Mouse (Mus musculus) ES-E14 (cell line): ENCODE measurements around the gene Kirrel. TPM values are rescaled to one million over a fixed set of nuclear protein-coding genes. Genes with fewer than 3 reads are reported as not detected.
A peak's percentile ranks its signal among the peaks of the same experiment; 100 is the strongest.

ENCODE experiments used
- DNase-seq: peaks from one replicate; pipeline ENCODE4 v3.0.0-alpha.2; 2013; ENCODE audit warnings: low read depth, low spot score
- H3K27ac ChIP-seq: 2 replicates; pipeline ENCODE4 v1.5.1; 2012; ENCODE audit warnings: low read depth, mild to moderate bottlenecking, low read length, moderate library complexity, mixed read lengths; ENCODE audit not compliant: poor library complexity, insufficient read depth, severe bottlenecking
- H3K36me3 ChIP-seq: 2 replicates; pipeline ENCODE4 v1.6.1; 2012; ENCODE audit warnings: mild to moderate bottlenecking, low read length, moderate library complexity, mixed read lengths; ENCODE audit not compliant: control insufficient read depth, poor library complexity, insufficient read depth, severe bottlenecking
- H3K4me1 ChIP-seq, 2 experiments: fragments of 150-350 bp in 1 of 2; sonication (generic) in 1 of 2; 2 replicates each; pipeline ENCODE4 v1.6.1; 2012; ENCODE audit warnings: low read length in 2 of 2, mild to moderate bottlenecking in 1 of 2, mixed read lengths in 1 of 2; ENCODE audit not compliant: control insufficient read depth in 2 of 2, insufficient read depth in 2 of 2, poor library complexity in 1 of 2
- H3K4me3 ChIP-seq, 2 experiments: fragments of 150-350 bp in 1 of 2; sonication (generic) in 1 of 2; 2 replicates each; pipeline ENCODE4 v1.5.1; 2012; ENCODE audit warnings: low read length in 2 of 2, low read depth in 1 of 2, mild to moderate bottlenecking in 1 of 2, mixed read lengths in 1 of 2; ENCODE audit not compliant: insufficient read depth in 1 of 2, poor library complexity in 1 of 2, severe bottlenecking in 1 of 2
- H3K9ac ChIP-seq: 2 replicates; pipeline ENCODE4 v1.6.1; 2012; ENCODE audit warnings: low read depth, mild to moderate bottlenecking, low read length, mixed read lengths; ENCODE audit not compliant: poor library complexity, insufficient read depth, severe bottlenecking
- H3K9me3 ChIP-seq: fragments of 150-350 bp; sonication (generic); 2 replicates; pipeline ENCODE4 v1.6.1; 2012; ENCODE audit warnings: low read depth, mild to moderate bottlenecking, low read length; ENCODE audit not compliant: control insufficient read depth, insufficient read depth
- CHD2 ChIP-seq: IDR thresholded peaks from 2 replicates; pipeline ENCODE4 v1.6.1; 2014; ENCODE audit warnings: mild to moderate bottlenecking, low read depth, low read length, inconsistent platforms
- HCFC1 ChIP-seq: IDR thresholded peaks from 2 replicates; pipeline ENCODE4 v1.6.1; 2012; ENCODE audit warnings: low read length, inconsistent platforms, borderline replicate concordance; ENCODE audit not compliant: insufficient read depth
- MAFK ChIP-seq: IDR thresholded peaks from 2 replicates; pipeline ENCODE4 v1.6.1; 2014; ENCODE audit warnings: mild to moderate bottlenecking, low read depth, low read length, inconsistent platforms; ENCODE audit not compliant: insufficient read depth
- ZC3H11A ChIP-seq: IDR thresholded peaks from 2 replicates; pipeline ENCODE4 v1.6.1; 2012; ENCODE audit warnings: low read depth, mild to moderate bottlenecking, inconsistent platforms, low read length, borderline replicate concordance
- ZNF384 ChIP-seq: IDR thresholded peaks from 2 replicates; pipeline ENCODE4 v1.6.1; 2012; ENCODE audit warnings: low read depth, low read length, inconsistent platforms
- in situ Hi-C, 2 experiments: fragments of 600-800 bp; cut with MboI; formaldehyde crosslinking; loops; one replicate each; pipeline ENCODE4 v1.15.1; 2025; ENCODE audit warnings: low sequenced_read_pairs in 2 of 2, inconsistent platforms in 1 of 2; ENCODE audit not compliant: unreplicated experiment in 2 of 2
- total RNA-seq: library from RNA; depleted of rRNA; stranded (reverse); fragments of 300-350 nt; gene quantifications from 2 replicates; pipeline ENCODE4 v1.2.3, GENCODE M21; 2012

Gene Kirrel
- total RNA-seq, 1 experiment, result 35.5 TPM

DNA sequence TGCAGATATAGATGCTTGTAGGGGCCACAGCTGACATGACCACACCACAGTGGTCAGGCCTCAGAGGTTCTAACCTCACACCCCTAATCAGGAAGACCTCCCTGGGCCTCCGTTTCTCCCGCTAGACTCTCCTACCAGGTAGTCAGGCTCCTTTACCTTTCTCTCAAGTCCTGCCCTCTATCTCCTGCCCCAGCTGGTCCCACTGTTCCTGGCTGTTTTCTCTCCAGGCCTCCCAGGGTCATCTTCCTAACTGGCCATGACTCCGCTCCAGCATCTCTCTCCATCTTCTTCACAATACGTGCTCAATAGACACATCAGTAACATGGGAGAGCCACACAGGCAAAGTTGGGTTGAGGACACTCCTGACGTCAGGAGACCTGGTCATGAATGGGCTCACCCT, 12.9 kb downstream of the Kirrel start:
- in situ Hi-C loops, result no loop called here
- H3K36me3 ChIP-seq, result no peaks in the 10 kb centered on the region; the same call in 1 of the 2 replicates
- peaks cover 9 to 31% of the 10 kb centered on the region in 2 experiments; a peak in 3 of 4 replicates for H3K4me1 ChIP-seq
- no peak overlapping the region for H3K27ac ChIP-seq
- no peaks in the 10 kb centered on the region for H3K9me3 ChIP-seq
- no peak overlapping the region for H3K9ac ChIP-seq
- no peak overlapping the region for H3K4me3 ChIP-seq
- TF ChIP-seq HCFC1 (no peak), ZC3H11A (no peak), ZNF384 (no peak), MAFK (no peak), CHD2 (no peak)
- no peak for DNase-seq

DNA sequence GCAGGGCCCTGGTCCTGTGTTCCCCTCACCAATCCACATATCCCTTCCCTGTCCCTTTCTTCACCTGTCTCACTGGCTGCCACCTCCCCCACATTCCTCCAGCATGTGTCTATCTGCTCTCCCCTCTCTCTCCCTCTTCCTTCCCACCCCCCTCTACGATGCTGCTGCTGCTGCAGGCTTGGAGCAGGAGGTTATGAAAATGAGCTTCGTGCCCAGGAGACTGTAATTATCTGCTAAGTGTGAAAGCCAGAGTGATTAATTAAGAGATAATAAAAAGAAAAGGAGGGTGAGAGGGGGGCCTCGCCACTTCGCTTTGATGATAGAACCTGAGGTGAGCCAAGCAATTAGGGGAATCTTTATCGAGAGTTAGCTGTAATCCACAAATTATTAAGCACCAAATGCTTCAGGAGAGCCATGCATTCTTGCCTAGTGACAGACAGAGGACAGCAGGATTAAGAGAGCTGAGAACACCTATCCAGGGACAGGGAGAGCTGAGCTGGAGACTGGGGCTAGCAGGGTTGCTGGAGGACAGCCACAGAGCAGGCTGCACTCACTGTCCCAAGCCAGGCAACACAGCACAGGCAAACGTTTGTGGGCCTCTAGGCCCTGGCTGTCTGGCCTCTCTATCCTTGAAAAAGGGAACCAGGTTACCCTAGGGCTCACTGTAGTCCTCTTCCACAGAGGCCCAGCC, 13.6 kb downstream of the Kirrel start:
- no peak for TF ChIP-seq ZNF384
- TF ChIP-seq ZC3H11A, result no peak
- no peak for TF ChIP-seq HCFC1
- no peak for TF ChIP-seq CHD2
- TF ChIP-seq MAFK, result no peak
- H3K9ac ChIP-seq, result no peak overlapping the region
- H3K4me3 ChIP-seq, result no peak overlapping the region
- in situ Hi-C loops, result no loop called here
- H3K36me3 ChIP-seq, result no peaks in the 10 kb centered on the region; the same call in 1 of the 2 replicates
- H3K4me1 ChIP-seq, result peaks cover 9 to 31% of the 10 kb centered on the region in 2 experiments; a peak in 3 of 4 replicates
- H3K27ac ChIP-seq, result no peak overlapping the region
- no peak for DNase-seq
- no peaks in the 10 kb centered on the region for H3K9me3 ChIP-seq

DNA sequence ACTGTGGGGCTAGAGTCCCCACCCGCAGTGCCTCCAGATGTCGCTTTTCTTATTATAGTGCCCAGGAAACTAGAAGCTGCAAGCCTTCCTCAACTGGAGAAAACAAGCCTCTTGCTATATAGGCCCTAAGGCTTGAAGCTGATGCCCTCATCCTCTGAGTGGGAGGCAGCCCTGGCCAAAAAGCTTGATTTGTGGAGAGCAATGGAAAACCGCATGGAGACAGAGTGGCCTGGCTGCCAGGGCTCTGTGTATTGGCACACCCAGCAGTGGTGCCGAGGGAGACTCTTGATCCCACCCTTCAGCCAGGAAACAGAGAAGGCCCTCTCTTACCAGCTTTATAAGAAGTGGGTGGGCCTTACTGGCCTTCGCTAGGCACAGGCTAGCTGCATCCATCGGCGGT, 15.4 kb downstream of the Kirrel start:
- Histone ChIP-seq H3K9ac (no peak overlapping the region), H3K4me3 (no peak overlapping the region)

DNA sequence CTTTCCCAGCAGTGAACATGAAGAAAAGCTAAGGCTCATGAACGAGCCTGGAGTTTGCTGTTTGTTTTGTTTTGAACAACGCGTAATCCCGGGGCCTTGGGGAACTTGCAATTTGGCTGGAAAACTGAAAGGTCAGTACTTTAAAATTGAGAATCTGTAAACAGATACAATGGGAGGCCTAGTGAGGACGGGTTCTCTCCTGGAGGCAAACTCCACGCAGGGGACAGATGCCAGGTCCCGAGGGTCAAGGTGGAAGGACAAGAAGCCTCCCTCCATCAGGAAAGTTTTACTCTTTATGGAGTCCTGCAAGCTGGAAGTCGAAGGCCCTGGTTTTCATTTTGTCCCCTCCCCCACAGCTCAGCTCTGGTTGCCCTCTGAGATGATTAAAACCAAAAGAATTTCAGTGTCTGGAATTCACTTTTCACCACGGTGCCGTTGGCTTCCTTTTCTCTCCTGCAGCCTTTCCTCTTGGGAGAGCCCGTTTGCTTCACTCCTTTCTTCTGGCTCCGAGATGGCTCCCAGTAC, 16.7 kb downstream of the Kirrel start:
- Histone ChIP-seq H3K27ac (peak overlapping the region; percentile 51; the same call in 1 of the 2 replicates), H3K9ac (peak overlapping the region; percentile 15; the same call in 1 of the 2 replicates), H3K4me3 (no peak overlapping the region), H3K4me1 (peaks cover 11 to 33% of the 10 kb centered on the region in 2 experiments; a peak in 3 of 4 replicates), H3K9me3 (no peaks in the 10 kb centered on the region), H3K36me3 (no peaks in the 10 kb centered on the region; the same call in 1 of the 2 replicates)
- TF ChIP-seq ZNF384 (no peak), CHD2 (no peak), HCFC1 (no peak), MAFK (no peak), ZC3H11A (no peak)
- DNase-seq, result no peak
- in situ Hi-C loops, result no loop called here

More for the DNA sequence above, 15.4 kb downstream of the Kirrel start:
- H3K9me3 ChIP-seq, result no peaks in the 10 kb centered on the region
- in situ Hi-C loops, result no loop called here
- DNase-seq, result no peak
- TF ChIP-seq MAFK (no peak), CHD2 (no peak)
- peaks cover 9 to 33% of the 10 kb centered on the region in 2 experiments; a peak in 3 of 4 replicates for H3K4me1 ChIP-seq
- no peaks in the 10 kb centered on the region; the same call in 1 of the 2 replicates for H3K36me3 ChIP-seq
- H3K27ac ChIP-seq, result no peak overlapping the region
